Mouse (Mus musculus): Measurements from ENCODE around the gene Rab44. TPM values are rescaled to one million over a fixed set of nuclear protein-coding genes. Genes with fewer than 3 reads are reported as not detected.

Gene Rab44
- polyA plus RNA-seq, 1 experiment from 2014 or later = 0.26 TPM

- no peaks in the 10 kb centered on the region for H3K36me3 ChIP-seq
- H3K4me1 ChIP-seq = peaks cover 11% of the 10 kb centered on the region
- no peaks in the 10 kb centered on the region for H3K9me3 ChIP-seq (replicated peaks)
- H3K4me3 ChIP-seq = no peak overlapping the region
- H3K27me3 ChIP-seq (ENCODE audit: low read depth, poor library complexity, severe bottlenecking) = no peaks in the 10 kb centered on the region
- WGBS = 33% methylated on average over 5 of the region's 5 CpGs
- no peak overlapping the region for H3K27ac ChIP-seq
- peak; percentile 74 for DNase-seq (ENCODE audit: low spot score)
Measured at GRCm38 (mm10) chr17:29118057-29118456, 4.1 kb downstream of the Rab44 start.

GRCm38 (mm10) chr17:29120666-29121065, 6.7 kb downstream of the Rab44 start:
- Histone ChIP-seq H3K4me1 (peaks cover 11% of the 10 kb centered on the region), H3K36me3 (no peaks in the 10 kb centered on the region), H3K4me3 (no peak overlapping the region), H3K27ac (no peak overlapping the region), H3K9me3 (replicated peaks) (no peaks in the 10 kb centered on the region), H3K27me3 (ENCODE audit: low read depth, poor library complexity, severe bottlenecking) (no peaks in the 10 kb centered on the region)
- WGBS = 61% methylated on average over 12 of the region's 12 CpGs
- no peak for DNase-seq (ENCODE audit: low spot score)

- WGBS = 86% methylated on average over 6 of the region's 6 CpGs
- H3K36me3 ChIP-seq = no peaks in the 10 kb centered on the region
- no peak overlapping the region for H3K27ac ChIP-seq
- H3K9me3 ChIP-seq (replicated peaks) = no peaks in the 10 kb centered on the region
- H3K4me1 ChIP-seq = peaks cover 11% of the 10 kb centered on the region
- no peak overlapping the region for H3K4me3 ChIP-seq
- DNase-seq (ENCODE audit: low spot score) = no peak
- no peaks in the 10 kb centered on the region for H3K27me3 ChIP-seq (ENCODE audit: low read depth, poor library complexity, severe bottlenecking)
Measured at GRCm38 (mm10) chr17:29122817-29123216, 8.9 kb downstream of the Rab44 start.

GRCm38 (mm10) chr17:29123578-29124174, 9.7 kb downstream of the Rab44 start:
- H3K36me3 ChIP-seq = no peaks in the 10 kb centered on the region
- H3K9me3 ChIP-seq (replicated peaks) = no peaks in the 10 kb centered on the region
- H3K4me3 ChIP-seq = no peak overlapping the region
- H3K27ac ChIP-seq = no peak overlapping the region
- DNase-seq (ENCODE audit: low spot score) = no peak
- no peaks in the 10 kb centered on the region for H3K27me3 ChIP-seq (ENCODE audit: low read depth, poor library complexity, severe bottlenecking)
- H3K4me1 ChIP-seq = peaks cover 6% of the 10 kb centered on the region
- WGBS = 74% methylated on average over 6 of the region's 6 CpGs

- Histone ChIP-seq H3K27ac (no peak overlapping the region), H3K4me3 (no peak overlapping the region), H3K27me3 (ENCODE audit: low read depth, poor library complexity, severe bottlenecking) (no peaks in the 10 kb centered on the region), H3K36me3 (no peaks in the 10 kb centered on the region), H3K9me3 (replicated peaks) (no peaks in the 10 kb centered on the region), H3K4me1 (no peaks in the 10 kb centered on the region)
- 93% methylated on average over 3 of the region's 3 CpGs for WGBS
- no peak for DNase-seq (ENCODE audit: low spot score)
Measured at GRCm38 (mm10) chr17:29126561-29126960, 12.6 kb downstream of the Rab44 start.

- Histone ChIP-seq H3K27ac (no peak overlapping the region), H3K4me1 (peaks cover 12% of the 10 kb centered on the region), H3K4me3 (no peak overlapping the region), H3K27me3 (ENCODE audit: low read depth, poor library complexity, severe bottlenecking) (no peaks in the 10 kb centered on the region), H3K9me3 (replicated peaks) (no peaks in the 10 kb centered on the region), H3K36me3 (no peaks in the 10 kb centered on the region)
- 80% methylated on average over 5 of the region's 5 CpGs for WGBS
- DNase-seq (ENCODE audit: low spot score) = no peak
Measured at GRCm38 (mm10) chr17:29129341-29129740, 15.4 kb downstream of the Rab44 start.

GRCm38 (mm10) chr17:29135066-29135465, 21.1 kb downstream of the Rab44 start:
- WGBS = 79% methylated on average over 5 of the region's 5 CpGs
- no peaks in the 10 kb centered on the region for H3K9me3 ChIP-seq (replicated peaks)
- peaks cover 24% of the 10 kb centered on the region for H3K4me1 ChIP-seq
- no peaks in the 10 kb centered on the region for H3K27me3 ChIP-seq (ENCODE audit: low read depth, poor library complexity, severe bottlenecking)
- H3K36me3 ChIP-seq = no peaks in the 10 kb centered on the region
- no peak for DNase-seq (ENCODE audit: low spot score)
- no peak overlapping the region for H3K4me3 ChIP-seq
- H3K27ac ChIP-seq = no peak overlapping the region

- Histone ChIP-seq H3K36me3 (no peaks in the 10 kb centered on the region), H3K9me3 (replicated peaks) (no peaks in the 10 kb centered on the region), H3K4me3 (no peak overlapping the region), H3K4me1 (peaks cover 30% of the 10 kb centered on the region), H3K27ac (no peak overlapping the region), H3K27me3 (ENCODE audit: low read depth, poor library complexity, severe bottlenecking) (no peaks in the 10 kb centered on the region)
- no peak for DNase-seq (ENCODE audit: low spot score)
- 64% methylated on average over 6 of the region's 6 CpGs for WGBS
Measured at GRCm38 (mm10) chr17:29136236-29136635, 22.3 kb downstream of the Rab44 start.

- WGBS = 83% methylated on average over 7 of the region's 7 CpGs
- no peak overlapping the region for H3K4me3 ChIP-seq
- DNase-seq (ENCODE audit: low spot score) = no peak
Measured at GRCm38 (mm10) chr17:29137906-29138305, 24.0 kb downstream of the Rab44 start.

GRCm38 (mm10) chr17:29141577-29141976, 27.6 kb downstream of the Rab44 start:
- Histone ChIP-seq H3K9me3 (replicated peaks) (no peaks in the 10 kb centered on the region; the same call in 1 of the 2 replicates), H3K27me3 (ENCODE audit: low read depth, poor library complexity, severe bottlenecking) (no peaks in the 10 kb centered on the region), H3K4me3 (no peak overlapping the region), H3K36me3 (no peaks in the 10 kb centered on the region), H3K27ac (no peak overlapping the region), H3K4me1 (peaks cover 12% of the 10 kb centered on the region)
- 88% methylated on average over 3 of the region's 3 CpGs for WGBS
- DNase-seq (ENCODE audit: low spot score) = no peak

More at GRCm38 (mm10) chr17:29137906-29138305, 24.0 kb downstream of the Rab44 start:
- Histone ChIP-seq H3K36me3 (no peaks in the 10 kb centered on the region), H3K9me3 (replicated peaks) (no peaks in the 10 kb centered on the region), H3K4me1 (peaks cover 30% of the 10 kb centered on the region), H3K27ac (no peak overlapping the region), H3K27me3 (ENCODE audit: low read depth, poor library complexity, severe bottlenecking) (no peaks in the 10 kb centered on the region)

GRCm38 (mm10) chr17:29143266-29143665, 29.3 kb downstream of the Rab44 start:
- no peak overlapping the region for H3K27ac ChIP-seq
- no peaks in the 10 kb centered on the region for H3K27me3 ChIP-seq (ENCODE audit: low read depth, poor library complexity, severe bottlenecking)
- WGBS = 82% methylated on average over 8 of the region's 8 CpGs

GRCm38 (mm10) chr17:29145101-29145500, 31.2 kb downstream of the Rab44 start:
- WGBS = 93% methylated on average over 12 of the region's 12 CpGs
- Histone ChIP-seq H3K4me3 (no peak overlapping the region), H3K9me3 (replicated peaks) (no peaks in the 10 kb centered on the region; the same call in 1 of the 2 replicates), H3K4me1 (peaks cover 11% of the 10 kb centered on the region), H3K27ac (no peak overlapping the region), H3K36me3 (no peaks in the 10 kb centered on the region), H3K27me3 (ENCODE audit: low read depth, poor library complexity, severe bottlenecking) (no peaks in the 10 kb centered on the region)
- DNase-seq (ENCODE audit: low spot score) = no peak

More at GRCm38 (mm10) chr17:29143266-29143665, 29.3 kb downstream of the Rab44 start:
- Histone ChIP-seq H3K9me3 (replicated peaks) (no peaks in the 10 kb centered on the region; the same call in 1 of the 2 replicates), H3K4me1 (peaks cover 12% of the 10 kb centered on the region), H3K4me3 (no peak overlapping the region), H3K36me3 (no peaks in the 10 kb centered on the region)
- DNase-seq (ENCODE audit: low spot score) = no peak

- Histone ChIP-seq H3K4me3 (no peak overlapping the region), H3K27ac (no peak overlapping the region), H3K27me3 (ENCODE audit: low read depth, poor library complexity, severe bottlenecking) (no peaks in the 10 kb centered on the region), H3K9me3 (replicated peaks) (no peaks in the 10 kb centered on the region; the same call in 1 of the 2 replicates), H3K36me3 (no peaks in the 10 kb centered on the region), H3K4me1 (peaks cover 6% of the 10 kb centered on the region)
- 84% methylated on average over 14 of the region's 14 CpGs for WGBS
- no peak for DNase-seq (ENCODE audit: low spot score)
Measured at GRCm38 (mm10) chr17:29147273-29147672, 33.3 kb downstream of the Rab44 start.

- no peaks in the 10 kb centered on the region for H3K36me3 ChIP-seq
- no peak overlapping the region for H3K4me3 ChIP-seq
- no peaks in the 10 kb centered on the region for H3K27me3 ChIP-seq (ENCODE audit: low read depth, poor library complexity, severe bottlenecking)
- H3K9me3 ChIP-seq (replicated peaks) = no peaks in the 10 kb centered on the region; the same call in 1 of the 2 replicates
- DNase-seq (ENCODE audit: low spot score) = no peak
- 91% methylated on average over 6 of the region's 6 CpGs for WGBS
- peaks cover 6% of the 10 kb centered on the region for H3K4me1 ChIP-seq
- no peak overlapping the region for H3K27ac ChIP-seq
Measured at GRCm38 (mm10) chr17:29147773-29148172, 33.8 kb downstream of the Rab44 start.
